Mouse (Mus musculus) hindbrain, embryonic 16.5 days (tissue): ENCODE results near the gene Hoxa5. TPM values are rescaled to one million over a fixed set of nuclear protein-coding genes. Genes with fewer than 3 reads are reported as not detected.
A peak's percentile ranks its signal among the peaks of the same experiment; 100 is the strongest.

ENCODE experiments used
- ATAC-seq: fragments of 200-750 bp; cut with Nextera tagmentation; 2 replicates; pipeline ENCODE4 v1.8.0; 2017; ENCODE audit warnings: moderate TSS enrichment, moderate library complexity
- H3K27ac ChIP-seq: fragments of 300-500 bp; sonication (generic); 2 replicates; pipeline ENCODE4 v1.5.1; 2014; ENCODE audit warnings: low read depth, mild to moderate bottlenecking, control low read depth, low read length, moderate library complexity
- H3K27me3 ChIP-seq: fragments of 300-500 bp; sonication (generic); replicated peaks from 2 replicates; pipeline ENCODE4 v1.6.1; 2014; ENCODE audit warnings: low read length; ENCODE audit not compliant: control insufficient read depth, insufficient read depth
- H3K36me3 ChIP-seq: fragments of 300-500 bp; sonication (generic); 2 replicates; pipeline ENCODE4 v1.6.1; 2014; ENCODE audit warnings: mild to moderate bottlenecking, low read length, moderate library complexity, mixed read lengths; ENCODE audit not compliant: control insufficient read depth, insufficient read depth
- H3K4me1 ChIP-seq: fragments of 300-500 bp; sonication (generic); 2 replicates; pipeline ENCODE4 v1.6.1; 2014; ENCODE audit warnings: low read depth, low read length; ENCODE audit not compliant: control insufficient read depth, insufficient read depth
- H3K4me2 ChIP-seq: fragments of 300-500 bp; sonication (generic); 2 replicates; pipeline ENCODE4 v1.6.1; 2014; ENCODE audit warnings: mild to moderate bottlenecking, low read length, control low read depth, moderate library complexity
- H3K4me3 ChIP-seq: fragments of 300-500 bp; sonication (generic); 2 replicates; pipeline ENCODE4 v1.5.1; 2014; ENCODE audit warnings: mild to moderate bottlenecking, low read length, control low read depth, moderate library complexity
- H3K9ac ChIP-seq: fragments of 300-500 bp; sonication (generic); 2 replicates; pipeline ENCODE4 v1.6.1; 2014; ENCODE audit warnings: low read depth, mild to moderate bottlenecking, control low read depth, low read length, moderate library complexity
- H3K9me3 ChIP-seq: fragments of 300-500 bp; sonication (generic); 2 replicates; pipeline ENCODE4 v1.6.1; 2014; ENCODE audit warnings: mild to moderate bottlenecking, low read length, moderate library complexity; ENCODE audit not compliant: control insufficient read depth
- WGBS: fragments of 180-500 bp; shearing (Covaris S2); extraction: QIAGEN DNeasy Blood & Tissue Kit; methylation state at CpG from one replicate; pipeline ENCODE4 v1.1.7; 2014; 5-methylcytosine and 5-hydroxymethylcytosine counted together
- polyA plus RNA-seq: library from polyadenylated mRNA; unstranded; fragments of >200 nt; fragmentation: Nextera tagmentation; extraction: Ambion mirVana; gene quantifications from 2 replicates; pipeline ENCODE4 v1.2.1, GENCODE M21; 2015

Hoxa5 gene
- polyA plus RNA-seq, 1 experiment from 2014 or later, result 106 TPM

DNA sequence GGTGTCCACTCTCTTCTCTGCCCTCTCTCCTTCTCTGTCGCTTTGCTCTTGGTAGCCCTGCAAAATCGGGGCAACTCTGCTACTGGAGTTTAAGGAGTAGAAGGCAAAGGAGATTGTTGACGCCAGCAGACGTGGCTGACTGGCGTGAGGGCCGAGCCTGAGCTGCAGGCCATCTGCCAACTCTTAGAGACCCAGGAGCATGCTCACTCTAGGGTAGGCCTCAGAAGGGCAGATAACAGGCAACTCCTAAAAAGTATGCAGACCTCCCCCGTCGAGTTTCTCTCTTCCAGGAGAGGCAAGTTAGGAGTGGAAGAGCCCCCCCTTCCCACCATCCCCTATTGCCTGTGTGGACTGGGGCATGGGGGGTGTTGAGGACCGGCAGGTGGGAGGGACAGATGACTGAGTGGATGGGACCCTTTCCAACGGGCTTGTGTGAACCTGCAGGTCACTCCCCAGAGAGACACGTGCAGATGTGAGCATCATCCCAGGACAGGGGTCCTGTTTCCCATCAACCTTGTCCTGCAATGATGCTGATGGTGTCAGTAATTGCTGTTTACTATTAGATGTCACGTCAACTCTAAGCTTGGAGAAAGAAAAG is 45.1 kb downstream of the Hoxa5 start:
- peak; percentile 13; the same call in 1 of the 2 replicates for ATAC-seq
- Histone ChIP-seq H3K4me1 (peaks cover 10% of the 10 kb centered on the region), H3K9ac (peak overlapping the region; percentile 78), H3K4me2 (peak overlapping the region; percentile 80), H3K27me3 (peaks cover 18% of the 10 kb centered on the region), H3K9me3 (no peaks in the 10 kb centered on the region), H3K4me3 (peak overlapping the region; percentile 67), H3K27ac (peak overlapping the region; percentile 83), H3K36me3 (no peaks in the 10 kb centered on the region)
- 2% methylated on average over 12 of the region's 12 CpGs for WGBS

DNA sequence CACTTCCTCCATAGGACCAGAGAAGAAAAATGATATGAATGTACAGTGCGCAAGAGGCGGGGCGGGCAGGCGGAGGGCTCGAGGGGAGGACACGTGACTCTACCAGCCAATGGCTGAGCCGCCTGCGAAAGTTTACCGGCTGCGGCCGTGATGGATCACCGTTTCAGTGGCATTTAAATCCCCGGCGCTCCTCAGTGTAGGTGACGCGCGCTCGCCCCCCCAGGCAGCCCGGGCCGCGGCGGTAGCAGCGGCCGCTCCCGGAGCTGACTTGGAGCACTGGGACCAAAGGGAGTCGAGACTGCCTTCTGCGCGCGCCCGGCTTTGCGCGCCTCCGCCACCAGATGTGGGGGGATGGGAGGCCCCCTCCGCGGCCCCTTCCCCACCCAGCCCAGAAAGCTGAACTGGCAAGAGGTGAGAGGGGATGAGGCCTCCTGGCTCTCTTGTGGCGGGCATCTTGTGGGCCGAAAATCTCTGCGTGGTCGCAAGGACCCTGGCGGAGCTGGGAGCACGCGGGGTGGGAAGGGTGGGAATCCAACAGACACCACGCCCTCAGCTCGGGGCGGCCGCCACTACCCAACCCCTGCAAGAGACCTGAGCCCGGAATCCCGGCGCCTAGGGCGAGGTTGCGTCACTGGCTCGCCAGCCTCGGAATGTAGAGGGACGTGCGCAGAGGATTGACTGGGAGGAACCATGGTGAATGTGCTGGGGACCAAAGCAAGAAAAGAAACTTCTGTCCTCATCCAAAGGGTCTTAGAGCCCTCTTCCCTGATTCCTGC is 45.9 kb downstream of the Hoxa5 start, which contains the start of gene Hoxa1:
Gene Hoxa1 (minus strand): TSS at position 42 of the 776 bp plus-strand sequence.
- peaks cover 10% of the 10 kb centered on the region for H3K4me1 ChIP-seq
- H3K4me3 ChIP-seq, result peak within 1 kb of the TSS; percentile 67
- H3K9me3 ChIP-seq, result no peaks in the 10 kb centered on the region
- peak within 1 kb of the TSS; percentile 78 for H3K9ac ChIP-seq
- peak within 1 kb of the TSS; percentile 83 for H3K27ac ChIP-seq
- H3K27me3 ChIP-seq, result peaks cover 19% of the 10 kb centered on the region
- H3K4me2 ChIP-seq, result peak within 1 kb of the TSS; percentile 80
- peak; percentile 88 for ATAC-seq
- H3K36me3 ChIP-seq, result no peaks in the 10 kb centered on the region
- under 1% methylated on average over 48 of the region's 55 CpGs for WGBS

GRCm38 (mm10) chr6:52157466-52158275 is 46.7 kb downstream of the Hoxa5 start:
- H3K36me3 ChIP-seq, result no peaks in the 10 kb centered on the region
- no peak overlapping the region for H3K27ac ChIP-seq
- peak overlapping the region; percentile 80 for H3K4me2 ChIP-seq
- peaks cover 10% of the 10 kb centered on the region for H3K4me1 ChIP-seq
- peak overlapping the region; percentile 19; the same call in 1 of the 2 replicates for H3K9ac ChIP-seq
- 2% methylated on average over 32 of the region's 32 CpGs for WGBS
- H3K9me3 ChIP-seq, result no peaks in the 10 kb centered on the region
- ATAC-seq, result peak; percentile 73; the same call in 1 of the 2 replicates
- peaks cover 21% of the 10 kb centered on the region for H3K27me3 ChIP-seq
- peak overlapping the region; percentile 67 for H3K4me3 ChIP-seq

- Histone ChIP-seq H3K4me2 (peak overlapping the region; percentile 80), H3K9me3 (no peaks in the 10 kb centered on the region), H3K27ac (no peak overlapping the region), H3K4me3 (peak overlapping the region; percentile 9; the same call in 1 of the 2 replicates), H3K9ac (no peak overlapping the region), H3K27me3 (peaks cover 28% of the 10 kb centered on the region), H3K4me1 (peaks cover 10% of the 10 kb centered on the region), H3K36me3 (no peaks in the 10 kb centered on the region)
- WGBS, result 6% methylated on average over 20 of the region's 20 CpGs
- ATAC-seq, result no peak
Observed at GRCm38 (mm10) chr6:52156551-52157200, 47.7 kb downstream of the Hoxa5 start.

GRCm38 (mm10) chr6:52155471-52155870 is 48.9 kb downstream of the Hoxa5 start:
- WGBS, result 51% methylated on average over 3 of the region's 3 CpGs
- Histone ChIP-seq H3K36me3 (no peaks in the 10 kb centered on the region), H3K4me1 (peaks cover 10% of the 10 kb centered on the region), H3K9me3 (no peaks in the 10 kb centered on the region), H3K4me2 (no peak overlapping the region), H3K4me3 (no peak overlapping the region), H3K27me3 (peaks cover 32% of the 10 kb centered on the region), H3K9ac (no peak overlapping the region), H3K27ac (no peak overlapping the region)
- no peak for ATAC-seq

GRCm38 (mm10) chr6:52154044-52154443 is 50.3 kb downstream of the Hoxa5 start:
- Histone ChIP-seq H3K36me3 (no peaks in the 10 kb centered on the region), H3K27me3 (peaks cover 45% of the 10 kb centered on the region), H3K9me3 (peaks cover 3% of the 10 kb centered on the region; the same call in 1 of the 2 replicates), H3K4me2 (no peak overlapping the region), H3K4me1 (peaks cover 9% of the 10 kb centered on the region), H3K9ac (no peak overlapping the region), H3K27ac (no peak overlapping the region), H3K4me3 (no peak overlapping the region)
- WGBS, result 27% methylated on average over 5 of the region's 5 CpGs
- ATAC-seq, result no peak

GRCm38 (mm10) chr6:52153270-52153669 is 51.1 kb downstream of the Hoxa5 start:
- no peak for ATAC-seq
- H3K4me3 ChIP-seq, result no peak overlapping the region
- H3K9ac ChIP-seq, result no peak overlapping the region
- peaks cover 4% of the 10 kb centered on the region for H3K4me1 ChIP-seq
- peaks cover 3% of the 10 kb centered on the region; the same call in 1 of the 2 replicates for H3K9me3 ChIP-seq
- H3K36me3 ChIP-seq, result no peaks in the 10 kb centered on the region
- H3K27ac ChIP-seq, result no peak overlapping the region
- H3K4me2 ChIP-seq, result no peak overlapping the region
- 14% methylated on average over 6 of the region's 6 CpGs for WGBS
- peaks cover 45% of the 10 kb centered on the region for H3K27me3 ChIP-seq

DNA sequence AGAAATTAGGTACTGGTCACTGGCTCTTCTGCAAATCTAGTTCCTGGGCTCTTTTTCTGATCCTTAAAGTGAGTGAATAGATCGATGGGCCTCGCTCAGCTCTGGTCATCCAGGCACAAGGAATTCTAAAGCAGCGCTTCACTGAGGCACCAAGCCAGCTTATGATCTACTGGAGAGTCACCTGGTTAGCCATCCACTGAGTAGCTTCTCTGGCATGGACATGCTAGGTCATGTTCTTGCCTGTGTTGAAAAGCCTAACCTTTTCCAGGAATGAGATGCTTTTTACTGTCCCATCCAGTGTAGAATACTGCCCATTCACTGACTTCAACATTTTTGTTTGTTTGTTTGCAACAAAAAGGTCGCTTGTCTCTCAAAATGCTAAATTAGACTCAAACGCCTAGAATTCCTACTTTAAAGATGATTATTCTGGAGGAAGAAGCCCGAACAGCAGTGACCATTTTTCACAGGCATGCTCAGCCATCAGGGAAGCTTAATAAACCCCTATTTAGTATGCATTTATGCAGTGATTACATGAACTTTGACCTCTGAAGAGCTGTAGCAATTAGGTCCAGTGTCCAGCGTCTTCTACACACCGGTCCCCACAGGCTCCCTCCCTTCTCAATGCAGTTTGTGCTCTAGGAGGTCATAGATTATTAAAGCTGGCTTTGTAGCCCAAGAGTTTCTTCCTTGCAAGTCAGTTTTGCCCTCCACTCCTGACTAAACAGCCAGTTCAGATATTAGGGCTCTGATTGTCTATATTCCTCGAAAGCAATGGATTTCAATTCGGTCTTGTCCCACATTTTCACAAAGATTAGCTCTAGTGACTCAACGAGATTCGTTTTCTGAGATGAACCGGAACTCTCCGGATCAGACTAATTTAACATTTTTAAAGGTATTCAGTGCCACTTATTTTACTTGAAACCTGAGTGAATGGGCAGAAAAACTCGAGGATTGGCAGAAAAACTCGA is 51.9 kb downstream of the Hoxa5 start:
- no peak overlapping the region for H3K27ac ChIP-seq
- 12% methylated on average over 16 of the region's 16 CpGs for WGBS
- H3K27me3 ChIP-seq, result peaks cover 48% of the 10 kb centered on the region
- no peak overlapping the region for H3K4me3 ChIP-seq
- H3K9ac ChIP-seq, result no peak overlapping the region
- H3K4me1 ChIP-seq, result no peaks in the 10 kb centered on the region; the same call in 1 of the 2 replicates
- ATAC-seq, result no peak
- peaks cover 3% of the 10 kb centered on the region; the same call in 1 of the 2 replicates for H3K9me3 ChIP-seq
- no peaks in the 10 kb centered on the region for H3K36me3 ChIP-seq
- no peak overlapping the region for H3K4me2 ChIP-seq
